Mouse (Mus musculus) CH12.LX (cell line): ENCODE measurements around the gene Zfp11. TPM values are rescaled to one million over a fixed set of nuclear protein-coding genes. Genes with fewer than 3 reads are reported as not detected.
"Not testable (repeated sequence)": the region's sequence is repeated elsewhere in the genome, so short reads cannot be mapped to it uniquely, and the experiment has no call there.

ENCODE experiments used
- DNase-seq: peaks from one replicate; pipeline ENCODE4 v3.0.0-alpha.2; 2013; ENCODE audit errors: extremely low read depth
- H3K27ac ChIP-seq: 2 replicates; pipeline ENCODE4 v1.5.1; 2012; ENCODE audit warnings: low read depth, mild to moderate bottlenecking, control low read depth, moderate library complexity; ENCODE audit not compliant: insufficient read depth
- H3K27me3 ChIP-seq: replicated peaks from 2 replicates; pipeline ENCODE3; 2012; ENCODE audit warnings: inconsistent platforms
- H3K36me3 ChIP-seq, 2 experiments: replicated peaks in 1 of 2; 2 replicates each; pipeline versions ENCODE3 to v1.6.1; 2012; ENCODE audit warnings: inconsistent platforms in 1 of 2, low read length in 1 of 2, mild to moderate bottlenecking in 1 of 2, mixed read lengths in 1 of 2, moderate library complexity in 1 of 2; ENCODE audit not compliant: control insufficient read depth in 1 of 2, insufficient read depth in 1 of 2
- H3K4me1 ChIP-seq, 2 experiments: 2 replicates each; pipeline ENCODE4 v1.6.1; 2012; ENCODE audit warnings: inconsistent platforms in 1 of 2, moderate library complexity in 1 of 2; ENCODE audit not compliant: insufficient read depth in 2 of 2, control insufficient read depth in 1 of 2
- H3K4me2 ChIP-seq: 2 replicates; pipeline ENCODE4 v1.6.1; 2012; ENCODE audit warnings: low read depth, mild to moderate bottlenecking, control low read depth; ENCODE audit not compliant: poor library complexity, insufficient read depth, severe bottlenecking
- H3K4me3 ChIP-seq, 3 experiments: fragments of 150-350 bp in 1 of 3; sonication (generic) in 1 of 3; replicated peaks in 1 of 3; 2 replicates each; pipeline versions ENCODE3 to v1.5.1; 2011 to 2012; ENCODE audit warnings: low read depth in 2 of 3, low read length in 2 of 3, mild to moderate bottlenecking in 2 of 3, moderate library complexity in 2 of 3, control low read depth in 1 of 3, improper control_type of control experiment in 1 of 3, inconsistent platforms in 1 of 3, mixed read lengths in 1 of 3; ENCODE audit not compliant: poor library complexity in 1 of 3
- H3K79me2 ChIP-seq: replicated peaks from 2 replicates; pipeline ENCODE4 v1.6.1; 2012; ENCODE audit warnings: mild to moderate bottlenecking, moderate library complexity; ENCODE audit not compliant: control insufficient read depth, poor library complexity, insufficient read depth, severe bottlenecking; ENCODE audit errors: extremely low read depth
- H3K9ac ChIP-seq: 2 replicates; pipeline ENCODE4 v1.6.1; 2012; ENCODE audit warnings: low read depth, mild to moderate bottlenecking, control low read depth, moderate library complexity; ENCODE audit not compliant: insufficient read depth
- H3K9me3 ChIP-seq: replicated peaks from 2 replicates; pipeline ENCODE3; 2012; ENCODE audit warnings: low read length, inconsistent platforms, mixed read lengths
- CTCF ChIP-seq, 2 experiments: IDR thresholded peaks in 1 of 2; conservative IDR thresholded peaks in 1 of 2; 2 replicates each; pipeline ENCODE4 v1.5.1; 2011 to 2012; ENCODE audit warnings: low read depth in 2 of 2, low read length in 2 of 2, improper control_type of control experiment in 1 of 2, inconsistent platforms in 1 of 2, mild to moderate bottlenecking in 1 of 2, moderate library complexity in 1 of 2
- E2F4 ChIP-seq: IDR thresholded peaks from 2 replicates; pipeline ENCODE4 v1.6.1; 2011; ENCODE audit warnings: low read depth, low read length, improper control_type of control experiment; ENCODE audit not compliant: insufficient replicate concordance
- ELF1 ChIP-seq: IDR thresholded peaks from 2 replicates; pipeline ENCODE4 v1.6.1; 2014; ENCODE audit warnings: low read depth, mild to moderate bottlenecking, inconsistent platforms, low read length, improper control_type of control experiment
- EP300 ChIP-seq: IDR thresholded peaks from 2 replicates; pipeline ENCODE4 v1.6.1; 2011; ENCODE audit warnings: low read length, improper control_type of control experiment
- GABPA ChIP-seq: IDR thresholded peaks from 2 replicates; pipeline ENCODE4 v1.6.1; 2012; ENCODE audit warnings: low read depth, low read length, improper control_type of control experiment, inconsistent platforms; ENCODE audit not compliant: insufficient replicate concordance
- HCFC1 ChIP-seq: IDR thresholded peaks from 2 replicates; pipeline ENCODE4 v1.6.1; 2012; ENCODE audit warnings: low read depth, mild to moderate bottlenecking, inconsistent platforms, low read length, improper control_type of control experiment
- IRF4 ChIP-seq: IDR thresholded peaks from 2 replicates; pipeline ENCODE4 v1.6.1; 2014; ENCODE audit warnings: low read depth, mild to moderate bottlenecking, inconsistent platforms, low read length, improper control_type of control experiment
- JUND ChIP-seq: conservative IDR thresholded peaks from 2 replicates; pipeline ENCODE4 v1.6.1; 2011; ENCODE audit warnings: low read depth, low read length, improper control_type of control experiment
- KAT2A ChIP-seq: IDR thresholded peaks from 2 replicates; pipeline ENCODE4 v1.6.1; 2012; ENCODE audit warnings: low read length, improper control_type of control experiment, inconsistent platforms; ENCODE audit not compliant: insufficient replicate concordance
- MAZ ChIP-seq: IDR thresholded peaks from 2 replicates; pipeline ENCODE4 v1.6.1; 2012; ENCODE audit warnings: low read depth, mild to moderate bottlenecking, inconsistent platforms, low read length, improper control_type of control experiment, moderate library complexity
- MXI1 ChIP-seq: IDR thresholded peaks from 2 replicates; pipeline ENCODE4 v1.6.1; 2011; ENCODE audit warnings: mild to moderate bottlenecking, low read depth, low read length, improper control_type of control experiment
- MYC ChIP-seq: IDR thresholded peaks from 2 replicates; pipeline ENCODE4 v1.6.1; 2011; ENCODE audit warnings: low read depth, mild to moderate bottlenecking, improper control_type of control experiment, low read length
- NRF1 ChIP-seq: IDR thresholded peaks from 2 replicates; pipeline ENCODE4 v1.6.1; 2014; ENCODE audit warnings: low read depth, mild to moderate bottlenecking, inconsistent platforms, low read length, improper control_type of control experiment, moderate library complexity
- POLR2AphosphoS2 ChIP-seq: IDR thresholded peaks from 2 replicates; pipeline ENCODE4 v1.6.1; 2011; ENCODE audit warnings: low read depth, low read length, improper control_type of control experiment
- RCOR1 ChIP-seq: conservative IDR thresholded peaks from 2 replicates; pipeline ENCODE4 v1.6.1; 2012; ENCODE audit warnings: low read depth, mild to moderate bottlenecking, inconsistent platforms, low read length, improper control_type of control experiment
- USF2 ChIP-seq: conservative IDR thresholded peaks from 2 replicates; pipeline ENCODE4 v1.6.1; 2011; ENCODE audit warnings: low read depth, low read length, improper control_type of control experiment
- ZKSCAN1 ChIP-seq: IDR thresholded peaks from 2 replicates; pipeline ENCODE4 v1.6.1; 2012; ENCODE audit warnings: low read depth, inconsistent platforms, low read length, improper control_type of control experiment, borderline replicate concordance
- dilution Hi-C: fragments of 300-500 bp; cut with MboI; formaldehyde crosslinking; loops from 2 replicates; pipeline ENCODE4 v1.14.3; 2020; ENCODE audit warnings: low sequenced_read_pairs; ENCODE audit not compliant: extremely low pct_unique_long_range_greater_than_20kb, extremely low pct_ligation_motif_present
- in situ Hi-C: fragments of 300-500 bp; cut with MboI; formaldehyde crosslinking; loops from 3 replicates; pipeline ENCODE4 v1.14.3; 2019; ENCODE audit warnings: low sequenced_read_pairs, low pct_ligation_motif_present, low pct_unique_long_range_greater_than_20kb, mixed read lengths
- polyA plus RNA-seq: library from polyadenylated mRNA; unstranded; fragments of >175 nt; gene quantifications from 2 replicates; pipeline ENCODE4 v1.2.1, GENCODE M21; 2012; ENCODE audit warnings: low read depth; ENCODE audit not compliant: insufficient read length
- total RNA-seq, 2 experiments: library from RNA; depleted of rRNA; stranded (reverse); fragments of 300-350 nt in 1 of 2; fragments of >200 nt in 1 of 2; gene quantifications; 2 replicates each; pipeline ENCODE4 v1.2.3; 2012 to 2014

Zfp11 gene
- total and polyA plus RNA-seq, 3 experiments: not detected

GRCm38 (mm10) chr5:129626586-129626985, 43.3 kb downstream of the Zfp11 start:
- H3K4me3 ChIP-seq, DNase-seq, H3K4me1 ChIP-seq, H3K4me2 ChIP-seq, H3K27ac ChIP-seq, H3K79me2 ChIP-seq, H3K9me3 ChIP-seq, dilution Hi-C loops, in situ Hi-C loops, H3K9ac ChIP-seq, H3K36me3 ChIP-seq: not testable (repeated sequence)
- H3K27me3 ChIP-seq: peaks cover 72% of the 10 kb centered on the region

GRCm38 (mm10) chr5:129626099-129626498, 43.8 kb downstream of the Zfp11 start:
- in situ Hi-C loops: no loop called here
- TF ChIP-seq MAZ (no peak), POLR2AphosphoS2 (no peak), ZKSCAN1 (no peak), CTCF (conservative IDR thresholded peaks at IDR 0.05 in 1 of 2, IDR thresholded peaks at IDR 0.05 in 1 of 2; ENCODE audit: low read depth in 2 of 2, low read length in 2 of 2) (no peak), GABPA (no peak), KAT2A (no peak), ELF1 (no peak), USF2 (no peak), RCOR1 (no peak), MXI1 (no peak), NRF1 (no peak), IRF4 (no peak), JUND (no peak), EP300 (no peak), HCFC1 (no peak), E2F4 (no peak), MYC (no peak)
- Histone ChIP-seq H3K9me3 (no peaks in the 10 kb centered on the region), H3K27ac (no peak overlapping the region), H3K4me1 (no peaks in the 10 kb centered on the region), H3K4me2 (no peak overlapping the region; the same call in 1 of the 2 replicates), H3K36me3 (no peaks in the 10 kb centered on the region), H3K9ac (no peak overlapping the region), H3K27me3 (peaks cover 74% of the 10 kb centered on the region), H3K79me2 (no peaks in the 10 kb centered on the region), H3K4me3 (no peak overlapping the region)
- dilution Hi-C loops: no loop called here
- no peak for DNase-seq
